9 mouse cellular contexts compared by ENCODE assay signal in the genomic region with DNA sequence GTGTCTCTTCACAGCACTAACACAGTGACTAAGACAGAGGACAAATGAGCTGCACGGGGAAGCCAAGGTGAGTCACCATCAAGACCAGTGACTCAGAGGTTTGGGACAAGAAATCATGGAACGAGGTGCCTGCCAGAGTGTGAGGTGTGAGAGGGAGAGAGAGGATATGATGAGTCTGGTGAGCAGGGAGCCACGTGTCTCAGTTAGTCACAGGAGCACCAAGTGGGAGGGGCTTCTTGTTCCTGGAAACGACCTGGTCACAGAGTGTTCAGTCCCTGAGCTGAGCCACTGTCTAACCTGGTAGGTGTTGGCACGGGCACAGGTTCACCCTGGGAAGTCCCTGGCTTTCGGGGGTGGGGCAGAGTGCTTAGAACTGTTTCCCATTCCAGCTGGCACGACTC. TPM values are rescaled to one million over a fixed set of nuclear protein-coding genes. Genes with fewer than 3 reads are reported as not detected.
DNase-seq lines count a peak whose midpoint lies in the region; ATAC-seq lines count a peak whose summit lies in the region.
"Had no signal": no experiment of that assay in that cellular context is flagged by ENCODE, and none has a peak within 500 bp of the region (broad histone marks: within the 10 kb centered on the region; RNA-seq: fewer than 3 reads in every experiment).

No protein-coding gene starts in this region.

- no peak overlapping the region for H3K4me3 ChIP-seq in heart, embryonic 12.5 days
- no peak overlapping the region for H3K4me3 ChIP-seq in heart, embryonic 10.5 days
- H3K4me3 ChIP-seq: heart, embryonic 13.5 days had no signal

- no peaks in the 10 kb centered on the region for H3K27me3 ChIP-seq in heart, embryonic 12.5 days (replicated peaks)
- H3K27me3 ChIP-seq in heart, embryonic 10.5 days (ENCODE audit: insufficient read depth, poor library complexity, severe bottlenecking): no peaks in the 10 kb centered on the region
- H3K27me3 ChIP-seq: heart, embryonic 13.5 days had no signal

- DNase-seq in heart, adult 18-20 months: peak; percentile 71 to 79
- DNase-seq in 3134 (ENCODE audit: extremely low read depth, insufficient read length, low spot score): peak; percentile 79
- peak; percentile 75 for DNase-seq in adrenal gland, adult 2 months
- no peak for DNase-seq in heart, embryonic 10.5 days (ENCODE audit: low spot score)
- DNase-seq in lung, adult 18-20 months: peak; percentile 85 to 93
- no peak for DNase-seq in yolk sac, embryonic 10.5 days (ENCODE audit: low spot score)
- no peak for DNase-seq in B cell, adult 2 months

- H3K4me1 ChIP-seq in heart, embryonic 12.5 days (replicated peaks): peaks cover 23% of the 10 kb centered on the region
- peaks cover 37% of the 10 kb centered on the region for H3K4me1 ChIP-seq in heart, embryonic 10.5 days

- ATAC-seq in heart, embryonic 12.5 days (ENCODE audit: insufficient number of reproducible peaks, low FRiP score): no peak

- H3K27ac ChIP-seq in heart, embryonic 12.5 days (ENCODE audit: poor library complexity, severe bottlenecking): no peak overlapping the region
- H3K27ac ChIP-seq in heart, embryonic 10.5 days: 0 out of 2 replicates have a peak overlapping the region, but pooled peaks have one; percentile 6
- H3K27ac ChIP-seq: heart, embryonic 13.5 days had no signal

- no peak overlapping the region for H3K9ac ChIP-seq in heart, embryonic 12.5 days
- H3K9ac ChIP-seq: heart, embryonic 13.5 days had no signal

- WGBS in heart, embryonic 12.5 days: 60% methylated on average over 7 of the region's 7 CpGs
- 67% methylated on average over 7 of the region's 7 CpGs for WGBS in heart, embryonic 10.5 days

- H3K36me3 ChIP-seq in heart, embryonic 12.5 days: no peaks in the 10 kb centered on the region
- no peaks in the 10 kb centered on the region for H3K36me3 ChIP-seq in heart, embryonic 10.5 days
- H3K36me3 ChIP-seq: heart, embryonic 13.5 days had no signal

- no peaks in the 10 kb centered on the region for H3K9me3 ChIP-seq in heart, embryonic 12.5 days (replicated peaks)
- no peaks in the 10 kb centered on the region for H3K9me3 ChIP-seq in heart, embryonic 10.5 days

- H3K4me2 ChIP-seq in heart, embryonic 12.5 days: no peak overlapping the region
- H3K4me2 ChIP-seq: heart, embryonic 13.5 days had no signal

RNA-seq across cellular contexts. Expression of gene Efhd2, which starts 54.2 kb away (rescaled TPM):
- 10 to 100 TPM; 21.7 to 22.8 TPM for total RNA-seq in heart, adult 18-20 months (2021)
- 119 and 121 TPM in 2 replicates for polyA plus RNA-seq in heart, embryonic 12.5 days (2016; fragmentation: Nextera tagmentation; extraction: Ambion mirVana)
- 10 to 100 TPM; 26.9 to 30.7 TPM for total RNA-seq in adrenal gland, adult 2 months (2021)
- polyA plus RNA-seq in adrenal gland, adult 2 months (2012; rRNA removed): 61.4 and 62.8 TPM in 2 replicates
- polyA plus RNA-seq in heart, embryonic 10.5 days (2016; fragmentation: Nextera tagmentation; extraction: Ambion mirVana): 139 and 151 TPM in 2 replicates

Comparison
In these comparisons a context has a peak if more than half of its experiments do, and no peak if none do; other contexts are left out.
1. DNase-seq: peak in heart, adult 18-20 months (2 of 2), 3134 (single experiment), adrenal gland, adult 2 months (single experiment) and lung, adult 18-20 months (2 of 2); none in heart, embryonic 10.5 days (single experiment), yolk sac, embryonic 10.5 days (single experiment) and B cell, adult 2 months (0 of 2).